Mouse (Mus musculus) brain, embryonic 14.5 days (tissue): ENCODE measurements at regions not wholly inside any gene's neighbourhood (a gene's known extent, or its start where the extent isn't known, plus 50 kb on each side); places are given as distances from the start of the nearest gene placed in this dataset.

ENCODE experiments used
- CTCF ChIP-seq: fragments of 200-500 bp; IDR thresholded peaks from 2 replicates; pipeline ENCODE4 v1.5.1; 2012; ENCODE audit warnings: inconsistent platforms, mild to moderate bottlenecking, moderate library complexity, borderline replicate concordance; ENCODE audit not compliant: insufficient read depth, insufficient read length; ENCODE audit errors: extremely low read depth
- POLR2A ChIP-seq: fragments of 200-500 bp; IDR thresholded peaks from 2 replicates; pipeline ENCODE4 v1.6.1; 2012; ENCODE audit warnings: mild to moderate bottlenecking, inconsistent platforms, borderline replicate concordance; ENCODE audit not compliant: poor library complexity, insufficient read depth, insufficient read length, severe bottlenecking; ENCODE audit errors: extremely low read depth

DNA sequence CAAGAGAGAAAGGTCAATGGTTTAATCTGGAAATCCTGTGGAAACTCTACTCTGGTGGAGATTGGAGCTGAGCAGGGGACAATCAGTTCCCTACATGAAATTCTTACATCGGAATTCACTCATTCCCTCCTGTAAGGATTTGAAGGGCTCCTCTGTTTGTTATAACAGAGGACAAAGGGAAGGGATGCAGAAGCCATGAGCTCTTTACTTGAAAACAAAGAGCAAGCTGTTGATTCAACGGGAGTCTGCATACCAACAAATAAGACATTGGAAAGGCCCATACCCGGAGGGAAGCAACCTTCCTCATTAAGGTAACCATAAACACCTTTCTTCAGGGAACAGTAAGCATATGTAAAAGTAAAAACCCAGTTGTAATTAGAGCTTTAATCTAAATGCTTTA lies 359.3 kb downstream of the Cenpc1 start:
- TF ChIP-seq POLR2A: no peak
- no peak for TF ChIP-seq CTCF
